Mouse (Mus musculus): ENCODE results near the gene Gm20458.

Gm20458 gene

DNA sequence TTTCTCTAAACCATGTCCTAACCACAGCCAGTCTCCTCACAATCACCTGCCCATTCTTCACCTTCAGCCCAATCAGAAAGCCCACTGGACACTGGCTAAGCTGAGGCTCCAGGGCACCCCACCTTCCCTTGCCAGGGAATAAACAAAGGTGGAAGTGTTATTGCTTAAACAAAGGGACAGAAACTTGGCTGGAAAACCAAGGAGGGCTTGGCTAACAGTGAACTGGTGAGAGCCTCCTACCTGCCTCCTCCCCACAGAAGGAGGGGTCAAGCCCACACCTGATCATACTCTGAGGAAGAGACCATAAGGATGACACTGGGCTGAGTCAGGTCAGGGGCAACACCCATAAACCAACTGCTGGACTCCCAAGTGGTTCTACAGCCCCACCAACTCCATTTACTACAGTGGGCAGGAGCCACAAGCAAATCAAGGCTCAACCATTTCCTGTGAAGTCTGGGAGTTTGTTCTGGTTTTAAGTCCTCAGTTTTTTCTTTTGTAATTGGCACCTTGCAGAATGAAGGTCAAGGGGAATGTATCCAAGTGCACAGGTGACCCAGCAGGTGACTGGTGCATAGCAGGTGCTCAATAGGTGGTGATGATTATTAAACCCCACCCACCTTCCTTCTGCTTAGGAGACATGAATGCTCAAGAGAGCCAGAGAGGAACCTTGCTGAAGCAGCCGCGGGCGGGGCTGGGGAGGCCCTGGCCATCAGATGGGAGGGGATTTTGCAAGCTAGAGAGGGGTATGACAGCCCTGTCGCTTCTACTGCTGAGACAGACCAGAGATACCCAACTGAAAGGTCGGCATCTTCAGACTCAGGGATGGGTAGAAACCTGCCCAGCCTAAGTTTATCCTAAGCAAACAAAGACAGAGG lies 25.3 kb upstream of the Gm20458 start:
- no peak for DNase-seq

DNA sequence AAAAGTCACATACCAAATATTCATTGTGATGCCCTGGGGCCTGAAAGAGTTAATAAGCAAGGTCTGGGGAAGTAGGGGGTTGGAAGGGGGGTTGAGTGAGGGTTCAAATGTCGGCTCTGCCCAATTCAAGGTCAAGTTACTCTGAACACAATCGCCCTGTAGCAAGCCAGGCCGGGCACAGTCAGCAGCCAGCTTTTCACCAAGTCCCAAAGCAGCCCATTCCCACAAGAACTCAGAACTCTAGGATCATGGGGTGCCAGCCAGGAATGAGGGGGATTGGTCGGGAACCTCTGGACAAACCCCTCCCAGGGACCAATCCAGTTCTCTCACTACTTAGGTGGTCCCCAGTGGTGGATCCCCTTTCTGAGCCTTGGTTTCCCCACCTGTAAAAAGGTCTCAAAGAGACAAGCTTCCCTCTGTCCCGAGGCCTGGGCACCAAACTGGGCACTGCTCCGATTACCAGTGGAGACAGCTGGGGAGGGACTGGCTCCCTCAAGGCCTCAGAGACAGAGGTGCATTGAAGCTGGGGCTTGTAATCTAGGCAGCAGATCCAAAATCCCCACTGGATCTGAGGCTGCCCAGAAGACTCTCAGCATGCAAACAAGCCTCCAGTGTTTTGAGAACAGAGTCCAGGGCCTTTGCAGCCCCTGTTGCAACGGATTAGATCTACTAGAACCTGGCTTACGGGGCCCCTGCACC lies 24.4 kb upstream of the Gm20458 start:
- no peak for DNase-seq

DNA sequence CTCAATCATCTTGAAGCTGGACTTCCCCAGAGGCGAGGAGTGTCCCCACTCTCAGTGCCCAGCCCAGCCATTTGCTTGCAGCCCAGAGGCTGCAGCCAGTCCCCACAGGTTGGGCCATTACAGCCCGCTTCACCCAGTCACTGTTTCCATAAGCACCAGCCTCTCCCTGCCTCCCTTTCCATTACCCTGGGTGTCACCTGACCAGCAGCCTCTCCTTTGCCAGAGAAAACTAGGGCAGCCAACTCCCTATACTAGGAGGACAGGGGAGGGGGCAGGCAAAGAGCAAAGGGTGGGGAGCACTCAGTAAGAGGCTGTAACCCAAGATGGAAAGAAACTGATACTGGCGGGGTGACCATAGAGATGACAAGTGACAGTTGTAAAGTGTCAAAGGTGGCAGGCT lies 23.8 kb upstream of the Gm20458 start:
- DNase-seq = peak; percentile 96

DNA sequence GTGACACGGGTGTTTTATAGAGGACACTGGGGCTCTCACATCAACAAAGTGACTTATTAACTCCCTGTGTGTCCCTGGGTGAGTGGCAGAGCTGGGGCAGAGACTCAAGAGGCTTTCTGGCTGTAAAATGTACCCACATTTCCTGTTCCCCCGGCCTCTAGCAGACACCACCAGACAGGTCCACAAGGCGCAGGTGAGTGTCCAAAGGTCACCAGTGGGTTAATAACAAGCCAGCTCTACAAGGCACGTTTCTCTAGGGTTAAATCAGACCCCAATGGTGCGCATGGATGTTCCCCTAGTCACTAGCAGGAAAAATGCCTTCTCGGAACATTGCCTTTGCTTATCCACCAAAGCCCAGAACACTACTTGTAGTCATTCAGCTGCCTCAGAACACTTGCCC lies 23.1 kb upstream of the Gm20458 start:
- no peak for DNase-seq

DNA sequence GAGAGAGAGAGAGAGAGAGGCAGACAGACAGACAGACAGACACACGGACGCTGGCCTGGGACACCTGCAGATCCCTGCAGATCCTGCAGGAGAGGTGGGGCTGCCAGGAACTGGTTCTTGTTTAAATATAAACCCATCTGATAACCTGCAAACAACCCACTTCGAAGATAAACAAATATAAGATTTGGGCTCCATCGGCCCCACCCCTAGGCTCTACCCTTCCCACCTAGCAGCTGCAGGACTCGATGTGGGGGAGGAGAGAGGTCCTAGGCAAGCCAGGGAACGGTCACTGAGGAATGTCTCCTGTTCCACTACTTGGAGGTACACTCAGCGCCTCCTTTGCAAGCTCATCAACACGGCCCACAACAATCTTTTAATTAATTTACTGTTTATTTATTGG lies 22.5 kb upstream of the Gm20458 start:
- DNase-seq = no peak

DNA sequence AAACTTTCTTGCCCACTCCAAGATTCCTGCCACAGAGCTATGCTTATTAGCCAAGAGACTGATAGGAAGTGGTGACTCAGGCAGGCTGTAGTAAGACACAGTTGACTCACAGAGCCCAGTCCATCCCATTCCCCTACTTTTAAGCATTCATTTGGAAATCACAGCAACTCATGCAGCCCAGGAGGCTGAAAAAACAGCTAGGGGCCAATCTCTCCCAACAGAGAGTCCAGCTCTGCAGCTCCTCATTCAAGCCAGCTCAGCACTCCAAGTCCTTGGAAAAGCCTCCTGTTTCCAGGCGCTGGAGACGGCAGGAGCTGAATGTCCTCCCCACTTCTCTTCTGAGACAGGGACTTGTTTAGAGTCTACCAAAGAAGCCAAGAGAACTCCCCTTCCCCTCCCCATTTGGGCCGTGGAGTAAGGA lies 21.8 kb upstream of the Gm20458 start:
- DNase-seq = peak; percentile 95

DNA sequence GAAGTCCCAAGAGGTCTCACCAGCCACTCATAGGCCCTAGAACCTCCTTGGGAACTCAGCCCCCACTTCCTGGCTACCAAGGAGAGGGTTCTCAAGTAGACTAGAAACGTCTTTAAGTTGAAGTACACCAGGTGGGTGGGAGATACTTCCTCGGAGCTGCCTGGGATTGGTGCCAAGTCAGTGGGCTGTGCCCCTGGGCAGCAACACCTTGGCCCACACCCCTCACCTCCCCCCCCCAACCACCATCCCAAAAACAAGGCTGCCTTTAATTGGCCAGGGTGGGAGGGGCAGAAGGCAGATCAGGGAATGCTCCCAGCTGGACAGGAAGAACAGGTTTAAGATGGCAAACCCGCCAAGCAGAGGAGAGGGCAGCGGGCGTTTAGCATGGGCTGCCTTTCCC lies 20.5 kb upstream of the Gm20458 start:
- DNase-seq = no peak

DNA sequence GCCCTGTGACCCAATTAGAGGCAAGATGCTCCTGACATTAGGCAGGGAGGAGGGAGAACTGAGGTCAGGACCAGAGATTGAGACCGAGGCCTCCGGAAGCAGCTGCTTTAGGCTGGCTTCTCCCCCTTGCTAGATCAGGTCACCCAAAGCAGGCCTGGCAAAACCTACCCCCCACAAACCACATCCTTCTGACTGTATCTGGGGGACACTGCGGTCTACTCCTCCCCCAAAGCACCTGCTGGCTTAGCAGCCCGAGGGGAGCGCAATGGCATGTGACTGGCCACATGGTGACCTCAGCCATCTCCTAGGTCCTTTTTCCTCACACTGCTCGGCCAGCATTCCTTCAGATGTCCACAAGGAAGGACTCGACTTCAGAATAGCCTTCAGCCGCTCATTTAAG lies 19.6 kb upstream of the Gm20458 start:
- DNase-seq = peak; percentile 95

DNA sequence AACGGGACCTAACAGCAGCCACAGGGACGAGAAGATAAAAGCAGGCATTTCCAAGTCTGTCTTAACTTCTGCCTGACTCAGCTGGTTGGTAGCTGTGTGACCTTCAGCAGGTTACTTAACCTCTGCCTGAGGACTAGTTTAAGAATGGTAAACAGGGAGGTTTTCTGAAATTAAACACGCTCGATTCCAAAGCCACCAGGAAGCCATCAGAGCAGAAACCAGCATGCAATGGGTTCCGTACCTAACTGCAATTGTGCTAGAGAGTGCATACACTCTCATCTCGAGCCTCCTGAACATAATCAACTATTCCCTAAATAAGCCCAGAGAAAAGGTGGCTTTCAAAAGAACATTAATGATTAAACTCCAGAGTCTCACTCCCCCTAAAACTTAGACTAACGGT lies 19.0 kb upstream of the Gm20458 start:
- DNase-seq = no peak

DNA sequence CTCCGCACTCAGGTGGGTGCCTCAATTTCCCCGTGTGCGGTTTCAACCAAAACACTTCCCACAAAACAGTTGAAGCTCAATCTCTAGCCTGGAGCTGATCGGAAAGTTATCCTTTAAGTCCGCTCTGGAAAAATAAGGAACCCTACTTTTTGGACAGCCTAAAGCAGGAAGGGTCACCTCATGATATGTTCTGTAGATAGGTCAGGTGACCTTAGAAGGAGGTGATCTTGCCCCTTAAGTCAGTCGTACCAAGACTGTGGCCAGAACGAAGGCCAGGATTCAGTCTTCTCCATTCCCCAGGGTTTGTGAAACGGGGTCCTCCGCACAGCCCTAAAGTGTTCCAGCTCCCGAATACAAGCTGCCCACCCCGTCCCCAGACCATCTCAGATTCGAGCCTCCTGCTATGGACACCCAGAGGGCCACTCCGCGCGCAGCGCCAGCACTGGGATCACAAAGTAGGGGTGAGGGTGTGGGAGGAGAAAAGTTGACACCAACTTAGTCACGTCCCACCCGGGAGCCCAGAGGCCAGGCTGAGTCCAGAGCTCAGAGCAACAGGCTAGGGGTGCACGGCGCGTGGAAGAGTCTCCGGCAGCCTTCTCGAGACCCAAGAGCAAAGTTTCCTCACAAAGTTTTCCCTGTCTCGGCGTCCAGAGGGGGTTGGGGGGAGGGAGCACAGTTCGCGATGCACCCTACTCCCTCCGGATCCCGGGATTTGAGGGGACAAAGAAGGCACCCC lies 18.3 kb upstream of the Gm20458 start:
- DNase-seq = peak; percentile 97

DNA sequence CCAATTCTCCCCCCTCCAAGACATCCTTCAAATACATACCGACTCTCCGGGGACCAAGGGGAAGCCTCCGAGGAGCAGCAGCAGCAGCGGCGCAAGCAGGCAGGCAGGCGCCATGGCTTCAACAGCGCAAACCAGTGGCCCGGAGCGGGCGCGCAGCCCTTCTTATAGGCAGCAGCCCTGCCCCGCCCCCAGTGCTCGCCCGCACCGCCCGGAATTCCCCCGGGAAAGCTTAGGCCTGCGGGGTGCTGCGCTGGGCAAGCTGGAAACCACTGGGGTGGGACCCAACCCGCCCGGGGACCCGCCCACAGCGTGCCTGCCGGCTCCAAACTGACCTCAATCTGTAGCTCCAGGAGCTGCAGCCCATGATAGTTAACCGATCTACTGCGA lies 17.7 kb upstream of the Gm20458 start:
- peak; percentile 99 for DNase-seq

DNA sequence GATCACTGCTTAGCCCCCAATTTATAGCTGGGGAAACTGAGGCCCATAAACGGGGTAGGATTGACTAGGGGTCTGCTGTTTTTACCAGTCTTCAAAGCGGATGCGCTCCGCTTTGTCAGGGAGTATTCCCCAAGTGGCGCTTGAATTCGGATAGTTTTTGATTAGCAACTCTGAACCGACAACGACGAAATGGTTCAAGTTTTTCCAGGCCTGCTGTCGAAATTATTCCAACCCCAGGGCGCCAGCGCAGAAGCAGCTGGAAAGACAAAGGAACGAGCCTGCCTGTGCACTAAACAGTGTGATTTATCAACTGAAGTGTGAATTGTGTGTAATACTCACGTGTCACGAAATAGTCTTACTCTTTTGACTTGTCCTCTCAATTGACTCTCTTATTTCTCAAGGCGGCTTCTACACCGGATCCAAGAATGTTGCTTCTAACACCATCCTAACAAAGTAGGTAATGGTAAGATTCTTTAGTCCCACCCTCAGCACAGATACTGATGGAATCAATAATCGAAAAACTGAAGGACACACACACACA lies 17.2 kb upstream of the Gm20458 start, which contains the start of gene Sdc4:
Sdc4 (minus strand) TSS at position 428 of the 541 bp plus-strand sequence.
- DNase-seq = no peak

DNA sequence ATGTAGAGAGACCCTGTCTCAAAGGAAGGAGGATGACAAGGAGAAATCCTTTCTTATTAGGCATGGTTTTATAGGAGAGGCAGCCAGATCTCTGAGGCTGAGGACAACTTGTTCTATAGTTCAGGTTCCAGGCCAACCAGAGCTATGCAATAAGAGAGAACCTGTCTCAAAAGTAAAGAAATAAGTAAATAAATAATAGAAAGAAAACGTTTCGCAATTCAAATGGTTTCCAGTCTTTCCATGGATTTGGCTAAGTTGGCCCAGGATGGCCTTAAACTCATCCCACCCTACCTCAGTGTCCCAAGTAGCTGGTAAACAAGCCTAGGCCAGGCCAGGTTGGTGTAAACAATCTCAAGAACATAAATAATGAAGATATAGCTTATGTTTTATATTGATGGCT lies 16.1 kb upstream of the Gm20458 start:
- no peak for DNase-seq

DNA sequence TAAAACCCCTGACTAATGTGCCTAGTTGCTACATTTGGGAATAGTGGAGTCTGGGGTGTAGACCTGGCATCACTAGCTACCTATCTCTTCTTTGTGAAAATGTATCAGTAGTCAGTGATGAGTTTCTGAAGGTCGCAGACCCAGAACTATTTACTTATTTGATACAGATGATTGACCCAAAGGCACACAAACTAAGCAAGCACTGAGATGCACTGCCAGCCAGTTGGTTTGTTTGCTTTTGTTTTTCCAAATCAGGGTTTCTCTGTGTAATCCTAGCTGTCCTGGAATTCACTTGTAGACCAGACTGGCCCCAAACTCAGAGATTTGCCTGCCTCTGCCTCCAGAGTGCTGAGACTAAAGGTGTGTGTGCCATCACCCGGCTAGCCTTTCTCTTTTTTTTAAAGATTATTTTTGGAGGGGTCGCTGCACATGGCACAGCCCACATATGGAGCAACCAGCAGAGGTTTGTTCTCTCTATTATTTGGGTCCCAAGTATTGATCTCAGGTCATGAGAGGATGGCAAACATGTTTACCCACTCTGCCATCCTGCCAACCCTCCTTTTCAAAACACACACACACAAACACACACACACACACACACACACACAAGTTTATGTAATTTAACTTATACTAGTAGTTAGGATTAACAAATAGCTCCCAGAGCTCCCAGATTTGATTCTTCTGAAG lies 15.2 kb upstream of the Gm20458 start:
- no peak for DNase-seq

DNA sequence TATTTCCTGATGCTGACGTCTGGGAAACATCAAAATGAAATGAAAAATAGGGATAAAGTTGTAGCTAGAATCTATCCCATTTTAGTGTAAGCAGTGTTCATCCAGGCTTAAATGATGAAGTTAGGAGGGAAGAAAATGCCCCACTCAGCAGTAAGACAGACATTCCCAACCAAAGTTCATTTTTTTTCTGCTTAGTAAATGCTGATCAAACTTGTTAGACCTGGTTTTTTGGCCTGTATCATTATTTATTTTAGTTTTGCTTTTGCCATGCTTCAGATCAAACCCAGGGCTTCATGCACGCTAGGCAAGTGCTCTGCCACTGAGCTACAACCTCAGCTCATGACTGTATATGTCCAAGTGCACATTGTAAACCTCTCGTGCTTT lies 14.7 kb upstream of the Gm20458 start:
- DNase-seq = no peak

DNA sequence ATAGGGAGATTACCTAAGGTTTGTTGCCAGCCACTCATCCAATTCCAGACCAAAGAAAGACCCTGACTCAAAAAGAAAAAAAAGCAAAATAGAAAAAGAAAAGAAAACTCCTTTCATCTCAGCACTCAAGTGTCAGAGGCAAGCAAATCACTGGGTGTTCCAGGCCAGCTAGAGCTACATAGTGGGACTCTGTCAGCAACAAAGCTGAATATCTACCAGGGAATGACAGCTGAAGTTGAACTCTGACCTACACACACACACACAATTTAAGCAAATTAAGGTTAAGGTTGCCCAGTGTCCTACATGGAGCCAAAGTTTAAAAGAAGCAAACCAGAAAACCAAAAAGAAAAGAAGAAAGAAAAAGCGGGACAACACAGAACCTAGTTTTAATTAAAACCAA lies 12.6 kb upstream of the Gm20458 start:
- no peak for DNase-seq

DNA sequence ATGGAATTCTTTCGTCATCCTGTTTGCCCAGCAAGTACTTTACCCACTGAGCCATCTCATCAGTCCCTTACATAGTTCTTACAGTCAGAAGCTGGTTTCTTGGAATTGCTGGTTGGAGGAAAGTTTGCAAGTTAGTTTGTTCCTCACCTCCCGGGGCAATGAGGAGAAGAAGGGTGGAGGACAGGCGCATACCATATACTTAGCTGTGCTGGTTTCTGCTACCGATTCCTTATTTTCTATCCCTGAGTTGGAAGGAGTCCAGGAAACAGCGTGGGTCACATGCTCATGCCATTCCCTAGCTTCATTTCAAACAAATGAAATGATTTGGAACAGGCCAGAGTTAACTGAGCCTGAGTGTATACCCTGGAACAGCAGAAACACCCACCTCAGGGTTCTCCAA lies 11.8 kb upstream of the Gm20458 start:
- DNase-seq = no peak

DNA sequence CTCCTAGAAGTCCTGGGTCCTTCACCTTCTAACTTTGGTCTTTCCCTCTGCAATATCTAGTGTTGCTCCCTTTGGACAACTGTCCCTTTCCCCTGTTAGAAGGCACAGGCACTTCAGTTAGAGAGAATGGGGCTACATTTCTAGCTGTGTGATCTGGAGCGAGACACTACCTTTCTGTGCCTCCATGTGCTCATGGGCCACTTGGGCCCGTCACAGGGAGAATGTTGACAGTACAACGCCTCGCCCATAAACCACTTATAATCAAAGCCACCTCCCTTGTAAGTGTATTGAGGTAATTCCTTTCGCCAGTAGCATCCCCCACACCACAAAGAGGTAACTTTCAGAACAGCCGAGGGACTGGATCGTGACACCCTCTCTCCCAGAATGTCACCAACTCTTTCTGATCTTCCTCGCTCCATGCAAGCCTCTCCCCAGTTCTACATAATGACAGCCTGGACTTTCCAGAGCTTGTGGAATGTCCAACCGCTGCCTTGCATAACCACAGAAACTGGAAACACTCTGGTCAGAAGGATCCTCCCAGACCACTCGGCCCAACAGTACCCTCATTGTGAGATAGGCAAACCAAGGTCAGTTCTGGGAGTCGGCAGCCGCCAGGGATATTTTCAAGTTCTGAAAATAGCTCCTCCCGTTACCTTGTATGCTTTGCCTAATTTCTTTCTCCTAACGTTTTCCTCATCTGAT lies 11.3 kb upstream of the Gm20458 start:
- DNase-seq = no peak

DNA sequence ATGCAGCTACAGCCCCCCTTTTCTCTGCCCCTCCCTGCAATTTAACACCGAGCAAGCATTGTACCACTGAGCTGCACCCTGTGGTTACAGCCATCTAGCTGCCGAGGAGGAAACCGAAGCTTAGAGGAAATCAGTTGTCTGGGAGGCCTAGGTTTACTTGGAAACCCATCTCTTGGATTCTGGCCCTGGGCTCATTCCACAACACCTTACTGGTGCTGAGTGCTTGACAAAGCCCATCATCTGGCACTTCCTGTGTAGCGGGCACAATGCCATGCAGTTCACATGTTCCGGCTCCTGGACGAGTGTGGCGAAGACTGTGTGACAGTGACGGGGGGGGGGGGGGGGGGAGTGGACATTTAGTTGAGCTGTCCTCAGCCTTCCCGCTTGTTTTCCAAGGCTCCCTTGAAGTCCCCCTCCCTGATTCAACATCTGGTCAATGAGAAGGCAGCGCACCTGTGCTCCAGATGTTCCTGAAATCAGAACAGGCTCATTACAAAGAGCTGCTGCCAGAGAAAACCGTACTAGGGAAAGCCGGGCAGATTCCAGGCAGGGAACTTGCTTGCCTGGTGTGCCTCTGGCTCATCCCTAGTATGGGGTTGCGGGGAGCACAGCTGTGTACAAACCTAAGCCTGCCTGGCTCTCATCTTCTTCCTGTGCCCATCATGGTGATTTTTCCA lies 8.6 kb upstream of the Gm20458 start:
- DNase-seq = peak; percentile 96

DNA sequence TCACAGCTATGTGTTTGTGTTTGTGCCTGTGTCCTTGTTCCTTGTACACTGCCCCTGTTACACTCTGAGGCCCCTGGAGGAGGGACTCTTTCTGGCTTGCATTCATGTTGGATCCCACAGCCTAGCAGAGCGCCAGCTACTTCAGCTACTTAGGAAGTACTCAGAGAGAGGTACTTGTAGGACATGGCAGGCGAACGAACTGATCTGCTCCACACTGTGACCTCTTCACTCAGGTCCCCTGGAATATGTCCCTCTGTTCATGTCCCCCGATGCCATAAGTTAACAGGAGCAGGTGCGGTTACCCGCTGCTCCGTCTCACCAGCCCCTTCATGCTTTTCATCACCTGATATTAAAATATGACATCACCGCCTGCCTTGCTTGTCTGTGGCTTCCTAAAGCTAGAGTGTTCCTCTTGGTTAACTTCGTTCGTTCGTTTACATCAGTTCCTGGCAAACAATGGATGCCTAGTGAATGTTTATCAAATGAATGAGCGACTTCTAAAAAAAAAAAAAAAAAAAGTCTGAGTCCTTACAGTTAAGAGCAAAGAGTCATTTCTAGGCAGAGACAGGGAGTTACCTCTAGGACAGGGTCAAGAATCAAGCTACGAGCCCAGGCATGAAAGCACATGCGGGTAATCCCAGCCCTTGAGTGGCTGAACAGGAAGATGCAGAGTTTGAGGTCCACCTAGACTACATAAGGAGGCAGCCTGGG lies 7.6 kb upstream of the Gm20458 start:
- peak; percentile 96 for DNase-seq
